Mouse (Mus musculus): ENCODE data around the gene Cox6b1.

DNA sequence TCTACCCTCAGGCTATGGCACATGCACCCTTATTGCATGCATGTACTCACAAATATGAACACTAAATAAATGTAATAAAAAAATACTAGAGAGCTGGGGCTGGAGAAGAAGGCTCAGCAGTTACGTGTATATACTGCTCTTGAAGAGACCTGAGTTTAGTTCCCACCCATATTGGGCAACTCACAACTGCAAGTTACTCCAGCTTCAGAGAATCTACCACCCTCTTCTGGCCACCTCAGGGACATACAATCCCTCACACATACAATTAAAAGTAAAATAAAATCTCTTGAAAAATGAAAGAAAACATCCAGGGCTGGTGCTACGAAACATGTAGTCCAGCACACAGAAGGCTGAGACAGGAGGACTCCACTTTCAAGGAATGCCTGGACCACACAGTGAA lies 11.5 kb downstream of the Cox6b1 start:
- TF ChIP-seq POLR2A (IDR thresholded peaks at IDR 0.05; ENCODE audit: insufficient read length, low read depth): no peak
- TF ChIP-seq USF1 (IDR thresholded peaks at IDR 0.05; ENCODE audit: low read depth): no peak
- no peak for TF ChIP-seq TCF12 (IDR thresholded peaks at IDR 0.05; ENCODE audit: insufficient read depth, poor library complexity, severe bottlenecking)
- no peak for TF ChIP-seq MAX (IDR thresholded peaks at IDR 0.05; ENCODE audit: low read depth)
- no peak for TF ChIP-seq POLR2AphosphoS2 (IDR thresholded peaks at IDR 0.05; ENCODE audit: insufficient read length, low read depth)
- no peak for TF ChIP-seq SRF (IDR thresholded peaks at IDR 0.05; ENCODE audit: control insufficient read depth, insufficient read length, low read depth)
- TF ChIP-seq REST (IDR thresholded peaks at IDR 0.05; ENCODE audit: insufficient read depth, insufficient read length): no peak
- no peak for TF ChIP-seq CEBPB (IDR thresholded peaks at IDR 0.05; ENCODE audit: insufficient read depth, poor library complexity, severe bottlenecking)
- TF ChIP-seq MYOD1 (IDR thresholded peaks at IDR 0.05; ENCODE audit: control insufficient read depth in 1 of 3, insufficient read length in 2 of 3, low read depth in 2 of 3): no peak
